Mouse (Mus musculus) monocyte, adult 2 months (primary cell): ENCODE data around the gene Nrd1.

Experiments
- DNase-seq, 2 experiments: peaks; one replicate each; pipeline ENCODE4 v3.0.0; 2022; ENCODE audit warnings: low spot score in 2 of 2, low read depth in 1 of 2

Gene Nrd1

DNA sequence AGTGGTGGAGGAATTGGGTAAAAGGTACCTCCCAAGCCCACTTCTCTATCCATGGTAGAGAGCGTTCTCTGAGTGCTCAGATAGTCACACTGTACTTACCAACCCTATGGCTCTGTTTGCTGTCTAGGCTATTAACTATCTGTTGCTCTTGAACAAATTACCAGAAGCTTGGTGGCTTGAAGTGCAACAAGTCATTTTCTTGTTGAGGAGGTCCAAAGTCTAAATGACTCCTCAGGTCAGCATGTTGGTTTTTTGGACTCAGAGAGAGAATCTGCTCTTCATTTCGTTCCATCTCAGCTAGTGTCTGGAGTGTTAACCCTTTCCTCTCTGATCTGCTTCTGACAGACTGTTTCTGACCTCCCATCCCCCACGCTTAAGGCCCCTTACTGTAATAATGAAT lies 24.6 kb downstream of the Nrd1 start:
- no peak for DNase-seq

DNA sequence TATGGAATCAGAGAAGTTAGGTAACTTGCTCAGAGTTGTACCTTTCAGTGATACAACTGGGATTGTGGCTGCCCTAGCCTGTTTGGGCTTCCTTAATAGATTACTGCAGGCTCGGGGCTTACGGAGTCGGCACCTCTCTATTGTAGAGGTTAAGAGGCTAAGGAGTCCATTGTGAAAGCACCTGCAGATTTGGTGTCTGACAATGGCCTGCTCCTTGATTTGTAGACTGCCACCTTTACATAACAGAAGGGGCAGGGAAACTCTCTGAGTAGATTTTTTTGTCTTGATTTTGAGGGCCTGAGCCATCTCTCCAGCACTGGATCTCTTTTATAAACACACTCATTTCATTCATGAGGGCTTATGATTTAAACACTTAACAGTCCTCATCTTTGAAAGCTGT lies 26.1 kb downstream of the Nrd1 start:
- DNase-seq, result no peak

DNA sequence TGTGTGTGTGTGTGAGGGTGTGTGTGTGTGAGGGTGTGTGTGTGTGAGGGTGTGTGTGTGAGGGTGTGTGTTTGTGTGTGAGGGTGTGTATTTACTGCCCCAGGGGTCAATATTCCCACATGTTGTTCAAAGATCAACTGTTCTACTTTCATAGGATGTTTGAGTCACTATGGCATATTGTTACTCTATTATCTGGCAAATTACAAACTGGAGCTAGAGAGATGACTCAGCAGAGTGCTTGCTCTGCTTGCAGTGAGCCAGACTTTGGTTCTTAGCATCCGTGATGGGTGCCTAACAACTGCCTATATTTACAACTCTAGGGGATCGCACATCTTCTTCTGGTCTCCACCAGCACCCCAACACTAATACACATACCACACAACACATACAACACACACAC lies 29.4 kb downstream of the Nrd1 start:
- no peak for DNase-seq

DNA sequence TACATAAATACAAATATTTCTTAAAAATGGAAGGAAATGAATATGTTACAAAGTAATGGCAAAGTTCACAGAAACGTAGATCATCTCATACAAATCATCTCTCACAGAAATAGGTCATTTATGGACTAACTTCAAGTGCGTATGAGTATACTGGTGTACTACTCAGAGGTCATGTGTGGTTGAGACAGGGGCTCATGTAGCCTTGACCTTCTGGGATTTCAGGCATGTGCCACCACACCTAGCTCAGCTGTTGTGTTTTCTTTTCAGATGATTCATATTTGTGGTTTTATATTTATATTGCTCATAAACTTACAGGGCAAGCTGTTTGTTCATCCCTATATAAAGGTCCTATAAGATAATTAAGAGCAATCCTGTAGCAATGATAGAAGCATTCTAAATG lies 29.8 kb downstream of the Nrd1 start:
- no peak for DNase-seq

DNA sequence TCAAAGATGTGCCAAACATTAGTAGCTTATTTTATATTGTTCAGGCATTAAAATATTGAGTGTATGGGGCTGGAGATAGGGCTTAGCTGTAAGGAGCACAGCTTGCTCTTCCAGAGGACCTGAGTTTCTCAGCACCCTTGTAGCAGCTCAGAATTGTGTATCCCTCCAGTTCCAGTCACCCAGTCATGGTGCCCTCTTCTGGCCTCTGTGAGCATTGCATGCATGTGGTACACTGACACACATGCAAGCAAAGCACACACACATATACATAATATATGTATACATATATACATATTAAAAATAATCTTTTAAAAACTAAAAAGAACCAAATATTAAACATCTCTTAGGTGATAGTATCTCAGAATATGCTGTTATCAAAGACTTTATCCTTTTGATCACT lies 35.9 kb downstream of the Nrd1 start:
- DNase-seq, result peak; percentile 11 to 37

DNA sequence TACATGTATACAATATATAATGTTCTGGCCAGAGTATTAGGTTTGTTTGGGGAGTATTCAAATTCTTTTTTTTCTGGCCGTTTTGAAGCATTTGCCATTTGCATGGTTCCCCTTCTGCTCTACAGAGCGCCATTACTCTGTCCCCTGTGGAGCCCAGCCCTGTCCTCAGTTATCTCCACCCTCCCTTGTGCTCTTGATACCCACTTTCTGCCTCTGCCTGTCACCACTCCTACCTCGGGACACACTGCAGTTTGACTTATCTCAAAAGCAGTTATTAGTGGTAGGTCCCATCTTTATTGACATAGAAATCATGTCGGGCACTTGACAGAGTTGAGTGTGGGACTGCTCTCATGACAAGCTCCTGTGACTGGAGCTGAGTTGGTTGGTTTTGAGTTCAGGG lies 42.3 kb downstream of the Nrd1 start:
- DNase-seq, result no peak

DNA sequence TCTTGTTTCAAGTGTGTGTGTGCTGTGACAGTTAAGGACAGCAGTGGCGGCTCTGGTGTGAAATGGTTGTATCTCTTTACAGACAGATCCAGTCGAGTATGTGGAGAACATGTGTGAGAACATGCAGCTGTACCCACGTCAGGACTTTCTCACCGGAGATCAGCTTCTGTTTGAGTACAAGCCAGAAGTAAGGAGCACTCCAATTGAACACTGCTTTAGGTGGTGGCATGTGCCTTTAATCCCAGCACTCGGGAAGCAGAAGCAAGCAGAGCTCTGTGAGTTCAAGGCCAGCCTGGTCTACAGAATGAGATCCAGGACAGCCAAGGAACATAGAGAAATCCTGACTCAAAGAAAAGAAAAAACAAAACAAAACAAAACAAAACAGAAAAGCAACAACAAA lies 42.8 kb downstream of the Nrd1 start:
- no peak for DNase-seq

DNA sequence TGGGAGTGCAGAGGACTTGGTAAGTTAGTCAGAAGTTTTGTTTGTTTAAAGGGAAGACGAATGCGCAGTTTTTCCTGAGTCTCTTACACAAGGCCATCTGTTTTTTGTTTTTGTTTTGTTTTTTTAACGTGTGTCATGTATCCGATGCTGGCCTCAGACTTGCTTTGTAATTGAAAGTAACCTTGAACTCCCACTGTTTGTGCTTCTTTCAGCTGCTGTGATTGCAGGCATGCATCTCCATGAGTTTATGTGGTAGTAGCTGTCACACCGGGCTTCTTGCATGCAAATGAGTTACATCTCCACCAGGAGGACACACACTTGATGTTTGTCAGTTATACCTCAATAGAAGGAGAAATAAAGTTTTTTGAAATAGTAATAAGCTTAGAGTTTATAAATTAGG lies 43.3 kb downstream of the Nrd1 start:
- no peak for DNase-seq

DNA sequence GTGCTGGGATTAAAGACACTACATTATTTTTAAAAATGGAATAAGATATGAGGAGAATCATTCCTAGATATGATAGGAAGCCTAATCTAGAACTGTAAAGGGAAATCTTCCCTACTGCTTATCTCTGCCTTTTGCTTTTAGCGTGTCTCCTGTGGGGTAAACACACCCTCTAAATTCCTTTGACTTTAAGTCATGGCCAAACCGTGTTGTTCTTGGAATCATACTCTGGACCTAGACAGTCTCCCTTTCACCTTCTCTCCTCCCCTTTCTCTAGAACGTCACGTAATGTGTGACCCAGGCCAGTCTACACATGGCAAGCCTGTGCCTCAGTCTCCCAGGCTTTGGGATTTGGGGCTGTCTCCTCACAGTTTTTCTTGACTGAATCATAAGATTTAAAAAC lies 47.8 kb downstream of the Nrd1 start:
- DNase-seq, result no peak

DNA sequence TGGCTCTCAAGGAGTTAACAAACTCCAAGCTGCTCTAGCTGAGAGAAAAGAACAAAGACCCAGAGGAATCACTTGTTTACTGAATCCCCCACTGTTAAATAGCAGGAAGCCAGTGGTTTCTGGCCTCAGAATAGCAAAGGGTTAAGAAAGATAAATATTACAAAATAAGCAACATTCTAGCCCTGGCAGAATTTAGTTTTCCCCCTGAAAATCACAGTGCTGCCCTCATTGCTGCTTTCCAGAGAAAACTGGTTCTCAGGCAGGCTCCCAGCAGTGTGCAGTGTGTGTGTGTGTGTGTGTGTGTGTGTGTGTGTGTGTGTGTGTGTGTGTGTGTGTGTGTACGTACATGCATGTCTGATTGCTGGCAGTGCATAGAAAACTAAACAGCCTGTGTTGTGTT lies 51.8 kb downstream of the Nrd1 start:
- no peak for DNase-seq

DNA sequence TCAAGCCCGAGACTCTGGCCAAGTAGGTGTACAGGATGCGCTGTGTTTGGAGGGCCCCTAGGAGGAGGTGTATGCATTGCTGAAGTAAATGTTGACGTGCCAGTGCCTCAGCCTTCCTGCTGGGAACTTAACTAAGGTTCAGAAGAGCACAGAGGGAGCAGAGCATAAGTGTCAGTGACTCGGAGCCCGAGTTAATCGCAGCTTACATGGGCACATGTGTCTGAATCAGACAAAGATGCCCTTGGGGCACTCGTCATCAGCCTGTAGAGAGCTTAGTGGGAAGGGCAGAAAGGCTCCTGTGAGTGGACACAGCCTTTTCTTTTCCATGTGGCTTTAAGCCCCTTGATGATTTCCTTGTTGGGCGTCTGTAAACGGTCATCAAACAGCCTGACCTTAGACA lies 53.5 kb downstream of the Nrd1 start:
- no peak for DNase-seq

DNA sequence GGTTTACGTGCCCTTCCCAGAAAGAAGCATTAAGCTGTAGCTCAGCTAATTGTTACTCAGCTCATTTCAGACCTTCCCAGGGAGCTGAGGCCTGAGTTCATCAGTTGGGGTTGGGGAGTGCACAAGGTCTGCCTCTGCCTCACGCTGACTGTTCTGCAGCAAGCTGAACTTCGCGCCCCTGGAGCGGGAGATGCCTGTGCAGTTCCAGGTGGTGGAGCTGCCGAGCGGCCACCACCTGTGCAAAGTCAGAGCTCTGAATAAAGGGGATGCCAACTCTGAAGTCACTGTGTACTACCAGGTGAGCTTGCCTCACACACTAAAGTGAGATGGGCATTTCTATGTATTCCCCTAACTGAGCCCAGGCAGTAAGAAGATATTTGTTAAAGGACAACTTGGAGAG lies 55.9 kb downstream of the Nrd1 start:
- DNase-seq, result no peak

DNA sequence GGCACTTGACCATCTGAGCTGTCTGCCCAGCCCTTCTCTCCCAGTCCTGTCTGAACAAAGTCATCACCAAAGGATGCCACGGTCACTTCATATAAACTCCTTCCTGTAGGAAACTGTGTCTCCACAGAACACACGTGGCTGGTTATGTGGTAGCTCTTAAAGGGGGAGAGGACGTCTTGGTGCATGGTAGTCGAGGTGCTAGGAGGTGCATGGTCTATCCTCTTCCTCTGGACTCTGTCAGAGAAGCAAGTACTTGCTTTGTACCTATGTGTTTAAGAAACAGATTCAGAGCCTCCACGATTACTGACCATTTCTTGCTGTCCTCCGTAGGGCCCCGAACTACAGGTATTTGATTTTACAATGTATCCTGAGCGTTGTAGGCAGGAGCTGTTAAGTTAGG lies 57.2 kb downstream of the Nrd1 start:
- DNase-seq, result no peak

DNA sequence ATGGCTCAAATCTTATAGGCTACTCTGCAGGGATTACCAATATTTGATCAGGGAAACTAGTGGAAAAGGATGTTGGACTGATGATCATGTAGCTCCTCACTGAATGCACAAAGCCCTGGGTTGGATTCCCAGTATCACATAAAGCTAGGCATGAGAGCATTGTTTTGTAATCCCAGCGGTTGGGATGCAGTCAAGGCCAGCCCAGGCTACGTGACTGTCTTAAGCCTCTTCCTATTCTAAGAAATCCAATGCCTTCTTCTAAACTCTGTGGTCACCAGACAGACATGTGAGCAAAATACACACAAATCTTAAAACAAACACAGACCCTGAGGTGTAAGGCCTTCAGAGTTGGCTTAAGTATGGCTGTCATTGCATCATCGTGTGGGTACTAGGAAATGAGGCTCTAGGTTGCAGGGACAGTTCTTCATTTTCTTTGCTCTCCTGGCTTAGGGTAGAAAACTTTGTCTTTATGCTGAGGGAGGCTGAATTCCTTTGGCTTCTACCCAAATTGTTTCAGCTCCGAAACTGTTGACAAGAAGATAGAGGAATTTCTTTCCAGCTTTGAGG lies 58.9 kb downstream of the Nrd1 start:
- no peak for DNase-seq

DNA sequence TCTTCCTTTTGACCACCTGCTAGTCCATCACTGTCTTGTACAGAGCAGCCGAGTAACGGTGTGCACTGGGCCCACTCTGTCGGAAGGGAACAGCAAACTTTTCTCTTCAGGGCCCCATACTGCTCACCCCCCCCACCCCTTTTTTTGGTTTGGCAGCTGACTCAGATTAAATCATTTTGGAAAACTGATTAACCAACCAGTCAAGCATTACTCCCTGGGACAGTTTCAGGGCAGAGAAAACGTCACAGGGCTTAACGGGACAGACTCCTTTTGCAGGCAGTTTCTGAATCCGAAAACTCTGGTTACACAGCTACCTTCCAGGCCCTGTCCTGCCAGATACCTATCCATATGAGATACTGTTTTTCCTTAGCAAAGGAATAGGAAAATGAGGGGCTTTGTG lies 64.5 kb downstream of the Nrd1 start:
- DNase-seq, result no peak

DNA sequence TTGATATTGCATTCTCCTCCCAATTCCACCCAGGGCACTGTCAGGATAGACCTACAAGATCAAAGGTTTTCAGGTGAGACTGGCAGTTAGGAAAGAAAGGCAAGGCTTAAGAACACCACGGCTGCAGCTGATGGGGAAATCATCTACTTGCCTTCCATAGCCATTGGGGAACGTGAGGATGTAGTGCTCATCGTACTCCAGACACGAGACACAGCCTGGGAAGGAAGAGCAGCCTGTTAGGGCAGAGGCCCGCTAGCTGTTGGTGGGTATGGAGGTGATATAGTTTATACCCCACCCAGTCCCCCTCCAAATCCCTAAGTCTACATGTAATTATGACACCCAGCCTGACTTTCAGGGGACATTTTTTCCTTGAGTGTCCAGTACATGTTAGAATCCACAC lies 65.3 kb downstream of the Nrd1 start:
- no peak for DNase-seq

DNA sequence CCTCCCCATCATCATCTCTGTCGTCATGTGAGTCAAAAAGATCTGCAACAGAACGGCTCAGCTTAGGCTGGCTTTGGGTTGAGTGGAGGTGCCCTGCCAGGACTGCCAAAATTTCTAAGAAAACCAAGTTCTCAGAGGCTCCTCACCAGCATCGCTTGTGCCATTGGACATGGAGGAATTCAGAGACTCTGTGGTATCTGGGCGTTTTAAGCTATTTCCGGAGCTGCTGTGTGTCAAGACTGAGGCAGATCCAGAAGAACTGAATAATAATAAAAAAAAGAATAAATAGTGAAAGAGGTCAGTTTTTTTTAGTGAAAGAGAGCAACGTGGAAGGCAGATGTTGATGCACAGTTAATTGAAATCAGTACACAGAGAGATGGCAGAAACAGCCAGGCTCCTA lies 72.4 kb downstream of the Nrd1 start:
- no peak for DNase-seq

DNA sequence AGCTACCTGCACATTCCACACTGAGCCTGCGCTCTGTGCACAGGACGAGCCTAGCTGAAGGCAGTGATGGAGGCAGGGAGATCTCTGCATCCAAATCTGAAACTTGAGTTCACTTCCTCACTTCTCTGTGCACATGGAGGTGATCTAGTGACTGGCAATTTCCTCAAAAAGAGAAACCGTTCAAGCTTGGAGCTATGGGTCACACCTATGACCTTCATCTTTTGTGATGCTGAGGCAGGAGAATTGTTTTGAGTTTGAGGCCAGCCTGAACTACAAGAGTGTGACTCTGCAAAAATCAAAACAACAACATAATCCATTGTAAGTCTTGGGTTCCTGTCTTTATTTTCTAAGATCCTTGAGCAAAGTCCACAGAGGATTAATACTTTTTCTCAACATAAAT lies 72.8 kb downstream of the Nrd1 start:
- no peak for DNase-seq

DNA sequence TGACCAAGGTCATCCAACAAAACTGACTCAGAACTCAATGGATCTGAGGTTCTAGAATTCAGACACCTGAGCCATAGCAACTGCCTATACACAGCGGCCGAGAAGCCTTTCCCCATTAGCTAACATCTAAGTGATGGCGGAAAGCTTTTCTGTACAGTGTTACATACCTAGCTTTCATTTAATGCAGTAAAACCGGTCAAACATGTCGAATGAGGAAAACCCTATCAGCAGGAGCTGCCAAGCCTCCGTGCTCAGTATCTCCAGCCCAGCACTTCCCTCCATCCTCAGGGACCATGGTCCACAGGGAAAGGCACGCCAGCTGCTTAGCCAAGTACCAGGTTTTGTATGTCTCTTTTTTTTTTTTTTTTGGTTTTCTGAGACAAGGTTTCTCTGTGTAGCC lies 78.5 kb downstream of the Nrd1 start:
- DNase-seq, result no peak

DNA sequence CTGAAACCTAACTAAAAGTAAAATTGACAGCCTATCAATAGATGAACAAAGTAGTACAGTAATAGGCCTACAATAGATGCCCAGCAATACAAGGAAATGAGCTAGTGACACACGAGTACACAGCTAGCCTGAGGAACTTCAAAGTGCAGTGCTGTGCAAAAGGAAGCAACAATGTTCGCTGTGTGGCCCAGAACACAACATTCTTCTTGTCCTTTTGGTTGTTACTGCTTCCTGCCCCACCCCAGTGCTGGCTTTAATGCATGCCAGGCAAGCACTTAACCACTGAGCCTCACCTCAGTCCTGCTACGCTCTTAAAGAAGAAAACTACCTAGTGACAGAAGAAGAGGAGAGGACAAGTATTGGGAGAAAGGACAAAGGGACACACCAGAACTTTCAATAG lies 79.2 kb downstream of the Nrd1 start:
- DNase-seq, result no peak

DNA sequence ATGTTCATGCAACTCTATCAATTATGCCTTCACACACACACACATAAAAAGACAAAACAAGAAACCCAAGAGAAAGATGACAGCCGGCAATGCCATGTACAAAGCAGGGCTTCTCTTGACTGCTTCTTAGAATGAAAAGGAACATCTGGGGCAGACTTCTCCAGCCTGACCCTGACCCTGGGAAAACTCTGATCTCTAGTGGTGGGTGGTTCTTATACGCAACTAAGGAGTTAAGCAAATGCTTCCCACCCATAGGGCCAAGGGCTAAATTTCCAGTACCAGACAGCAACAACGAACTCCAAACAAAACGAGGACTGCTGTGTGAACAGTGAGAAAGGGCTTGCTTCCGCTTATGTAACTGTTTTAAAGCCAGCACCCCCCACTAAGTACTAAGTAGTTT lies 79.7 kb downstream of the Nrd1 start:
- DNase-seq, result no peak

DNA sequence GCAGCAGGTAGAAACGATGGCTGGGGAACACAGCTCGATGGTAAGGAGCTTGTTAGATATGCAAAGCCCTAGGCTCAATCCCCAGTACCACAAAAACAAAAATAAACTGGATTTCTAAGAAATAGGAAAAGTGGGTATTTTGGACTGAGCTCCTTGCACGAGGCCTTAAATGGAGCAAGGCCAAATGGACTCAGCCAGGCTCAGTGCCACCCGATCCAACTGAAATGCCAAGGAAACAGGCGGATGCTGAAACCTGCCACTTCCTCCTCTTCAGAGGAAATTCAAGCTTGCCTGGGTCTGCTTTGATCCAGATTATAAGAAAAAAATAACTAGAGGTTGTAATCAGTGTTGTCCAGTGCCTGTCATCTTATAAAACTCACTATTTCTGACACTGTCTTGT lies 88.7 kb downstream of the Nrd1 start:
- no peak for DNase-seq

DNA sequence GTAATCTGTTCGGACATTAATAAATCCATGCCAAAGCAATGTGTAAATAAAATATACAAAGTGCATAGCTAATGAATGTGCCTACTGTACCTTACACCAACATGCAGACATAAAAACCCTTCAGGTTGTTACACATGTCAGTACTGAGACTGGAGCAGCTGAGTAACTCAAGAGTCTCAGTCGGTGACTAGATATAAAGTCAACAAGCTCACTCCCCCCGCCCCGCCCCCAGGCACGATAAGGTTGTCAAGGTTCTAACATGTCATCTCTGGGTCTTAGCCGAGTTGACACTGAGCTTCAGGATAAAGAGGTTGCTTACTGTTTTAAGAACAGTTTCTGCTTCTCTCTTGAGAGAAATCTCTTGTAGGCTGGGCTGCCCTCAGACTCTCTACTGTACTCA lies 89.5 kb downstream of the Nrd1 start:
- no peak for DNase-seq

DNA sequence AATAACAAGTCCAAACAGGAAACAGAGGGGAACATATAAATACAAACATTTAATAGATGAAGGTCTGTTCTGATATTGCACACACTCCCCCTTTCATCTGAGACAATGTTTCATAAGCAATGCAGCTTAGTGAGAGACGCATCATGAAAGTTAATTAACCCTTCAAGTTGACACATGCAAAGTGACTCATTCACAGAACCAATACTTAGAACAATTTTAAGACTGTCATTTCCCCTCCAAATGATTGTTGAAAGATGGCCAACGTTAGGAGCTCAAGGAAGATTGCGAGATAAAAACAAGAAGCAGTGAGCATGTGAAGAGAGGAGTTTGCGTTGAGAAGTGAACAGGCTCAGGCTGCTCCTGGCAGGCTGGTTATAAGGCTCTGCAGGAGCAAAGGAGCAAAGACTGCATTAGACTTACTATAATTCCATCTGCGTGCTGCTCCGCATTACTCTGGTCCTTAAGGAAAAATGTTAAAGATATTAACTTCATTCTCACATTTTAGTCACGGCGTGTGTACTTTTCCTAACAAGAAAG lies 90.9 kb downstream of the Nrd1 start:
- DNase-seq, result no peak
